Mouse (Mus musculus) mouse trophoblast stem cell (cell line): ENCODE results near the gene Snapc1.

Experiments used
- in situ Hi-C, 2 experiments: fragments of 300-500 bp; cut with MseI, MboI; formaldehyde crosslinking; loops; 2 replicates in 1 of 2; 3 replicates in 1 of 2; pipeline ENCODE4 v1.15.1; 2025

Snapc1 gene

GRCm38 (mm10) chr12:73964291-73965281, at the start of gene Snapc1:
TSS of gene Snapc1 (plus strand) at chr12:73964481.
- in situ Hi-C loops: no loop called here

DNA sequence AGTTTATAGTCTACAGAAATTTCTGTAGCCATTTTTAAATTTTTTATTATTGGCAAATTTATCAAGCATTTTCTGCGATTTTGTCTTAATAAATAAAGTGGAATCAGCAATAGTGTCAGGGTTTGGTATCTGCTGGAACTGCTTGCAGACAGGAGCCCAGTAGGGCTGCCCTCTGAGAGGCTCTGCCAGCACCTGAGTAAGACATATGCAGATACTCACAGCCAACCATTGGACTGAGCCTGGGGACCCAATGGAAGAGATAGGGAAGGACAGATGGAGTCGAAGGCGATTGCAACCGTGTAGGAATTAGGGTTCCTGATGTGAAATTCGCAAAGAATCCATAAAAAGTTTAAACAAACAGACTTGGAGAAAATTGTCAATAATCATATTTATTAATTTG, 45.8 kb upstream of the Snapc1 start:
- in situ Hi-C loops: loop anchor here in 1 of 2 experiments (25.0 kb wide), 1 partner anchor 356 kb away; no protein-coding TSS in a partner anchor

DNA sequence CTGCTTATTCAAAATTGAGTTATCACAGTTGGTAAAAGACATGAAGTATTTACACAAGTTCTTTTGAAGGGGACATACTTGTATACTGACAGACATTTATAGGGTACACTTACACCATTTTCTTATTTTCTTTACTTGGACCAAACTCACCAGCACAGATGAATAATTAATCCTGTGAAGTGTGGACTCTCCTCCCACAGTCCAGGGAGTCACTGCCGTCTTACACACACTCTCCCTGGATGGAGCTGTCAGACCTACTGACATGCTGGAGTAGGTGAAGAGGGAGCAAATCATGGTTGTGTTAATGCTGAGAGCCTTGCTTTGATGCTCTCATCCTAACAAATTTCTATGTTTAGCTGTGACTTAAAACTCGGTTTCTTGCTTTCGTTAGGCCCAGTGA, 34.0 kb upstream of the Snapc1 start:
- in situ Hi-C loops: no loop called here

- in situ Hi-C loops: no loop called here
Measured at GRCm38 (mm10) chr12:73931274-73931673, 33.0 kb upstream of the Snapc1 start.

DNA sequence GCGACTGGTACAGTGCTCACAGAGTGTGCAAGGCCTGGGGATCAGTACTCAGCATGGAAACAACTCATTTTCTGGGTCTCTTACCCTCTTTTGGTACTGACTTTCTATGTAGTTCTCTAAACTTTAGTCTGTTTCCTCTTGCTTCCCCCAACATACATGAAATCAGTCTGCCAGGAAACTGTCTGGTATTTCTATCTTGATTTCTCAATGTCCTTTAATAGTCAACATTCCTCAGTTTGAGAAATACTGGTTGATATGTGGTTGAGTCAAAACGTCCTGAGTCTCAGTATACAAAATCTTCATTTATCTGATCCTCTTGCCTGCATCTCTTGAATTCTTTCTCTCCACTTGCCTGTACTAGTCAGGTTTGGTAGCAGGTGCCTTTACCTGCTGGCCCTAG, 29.8 kb upstream of the Snapc1 start:
- in situ Hi-C loops: no loop called here

GRCm38 (mm10) chr12:73937353-73937752, 26.9 kb upstream of the Snapc1 start, which contains the start of gene Gm49321:
TSS of gene Gm49321 (plus strand) at chr12:73937653.
- in situ Hi-C loops: no loop called here

GRCm38 (mm10) chr12:73939542-73939941, 24.7 kb upstream of the Snapc1 start:
- in situ Hi-C loops: no loop called here

DNA sequence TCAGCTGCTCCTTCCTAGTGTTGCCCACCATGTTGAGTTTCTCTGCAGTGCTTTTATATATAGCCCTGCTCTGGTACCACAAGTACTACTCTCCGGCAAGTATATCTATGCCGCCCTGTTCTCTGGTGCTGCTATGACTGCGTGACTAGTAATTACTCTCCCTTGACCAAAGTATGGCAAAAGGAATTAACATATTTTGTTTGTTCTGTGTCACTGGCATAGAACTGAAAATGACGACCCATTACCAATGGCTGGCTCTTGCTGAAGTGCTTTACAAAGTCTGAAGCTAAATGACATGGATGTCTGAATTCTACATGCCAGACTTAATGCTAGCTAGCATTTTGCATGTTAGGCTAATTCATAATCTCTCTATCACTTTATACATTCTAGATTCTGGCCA, 15.9 kb upstream of the Snapc1 start:
- in situ Hi-C loops: no loop called here

- in situ Hi-C loops: no loop called here
Measured at GRCm38 (mm10) chr12:73949318-73950058, 14.8 kb upstream of the Snapc1 start.

- in situ Hi-C loops: no loop called here
Measured at GRCm38 (mm10) chr12:73952879-73953278, 11.4 kb upstream of the Snapc1 start.

DNA sequence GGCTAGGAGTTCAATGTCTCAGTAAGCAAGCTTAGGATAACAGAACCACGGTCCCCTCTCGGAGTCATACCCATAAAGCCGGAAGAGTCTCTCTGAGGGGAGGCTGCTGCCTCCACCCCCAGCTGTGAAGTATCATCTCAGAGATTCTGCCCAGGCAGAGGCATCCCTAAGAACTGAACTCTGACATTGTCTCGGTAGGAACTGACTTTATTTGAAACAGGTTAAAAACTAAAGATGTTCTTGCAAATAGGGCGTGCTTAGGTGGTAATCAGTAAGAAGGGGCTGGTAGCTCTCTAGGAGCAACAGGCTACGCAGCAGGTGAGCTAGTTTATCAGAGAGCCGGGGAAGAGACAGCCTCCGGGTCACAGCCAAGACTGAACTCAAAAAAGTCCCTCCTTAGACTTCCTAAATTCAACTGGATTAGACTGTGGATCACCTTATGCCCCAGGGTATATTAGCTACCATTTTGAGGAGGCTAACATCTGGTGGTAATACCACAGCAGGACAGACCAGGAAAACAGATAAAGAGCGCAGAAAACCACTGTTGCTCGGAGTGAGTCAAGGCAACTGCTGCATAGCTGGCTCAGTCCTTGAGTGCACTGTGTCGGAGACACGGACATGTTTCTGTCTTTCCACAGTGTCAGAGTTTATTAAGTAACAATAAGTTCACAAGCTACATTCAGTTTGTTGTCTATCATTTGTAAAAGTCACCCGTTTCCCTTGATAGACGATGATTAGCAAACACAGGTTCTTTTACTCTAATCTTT, 10.7 kb upstream of the Snapc1 start:
- in situ Hi-C loops: no loop called here

DNA sequence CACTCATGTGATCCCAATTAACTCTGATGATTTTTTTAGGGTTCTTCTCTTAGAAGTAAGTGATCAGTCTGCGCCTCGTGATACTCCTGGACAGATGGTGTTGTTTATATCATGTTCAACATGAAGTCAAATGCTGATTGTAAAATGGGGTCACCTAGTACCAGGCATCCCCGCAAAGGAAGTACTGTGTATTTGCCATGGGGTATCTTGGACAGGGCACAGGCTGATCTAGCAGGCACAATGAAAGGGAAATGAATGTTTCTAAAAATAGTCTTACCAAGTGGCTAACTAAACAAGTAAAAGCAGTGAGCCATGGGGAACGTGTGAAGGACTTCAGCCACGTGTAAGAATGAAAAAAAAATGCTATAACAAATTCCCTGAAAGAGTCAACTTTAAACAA, 9.5 kb upstream of the Snapc1 start:
- in situ Hi-C loops: no loop called here

DNA sequence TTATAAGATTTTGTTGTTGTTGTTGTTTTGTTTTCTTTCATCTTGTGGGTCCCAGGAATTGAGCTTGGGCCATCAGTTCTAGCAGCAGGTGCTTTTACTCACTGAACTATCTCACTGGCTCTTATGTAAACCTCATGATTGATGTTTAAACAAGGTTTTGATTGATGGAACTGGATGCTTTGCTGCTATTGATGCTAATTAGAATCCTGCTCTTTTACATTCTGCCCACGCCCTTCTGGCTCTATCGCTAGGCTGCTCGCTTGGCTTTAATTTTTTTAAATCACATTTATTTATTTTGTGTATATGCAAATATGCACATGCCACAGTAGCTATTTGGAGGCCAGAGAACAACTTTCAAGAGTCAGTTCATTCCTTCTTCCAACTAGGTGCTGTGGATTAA, 6.6 kb upstream of the Snapc1 start:
- in situ Hi-C loops: no loop called here

GRCm38 (mm10) chr12:73958830-73959229, 5.5 kb upstream of the Snapc1 start:
- in situ Hi-C loops: no loop called here

- in situ Hi-C loops: no loop called here
Measured at GRCm38 (mm10) chr12:73969142-73969541, 4.9 kb downstream of the Snapc1 start.

GRCm38 (mm10) chr12:73974584-73974983, 10.3 kb downstream of the Snapc1 start:
- in situ Hi-C loops: no loop called here

DNA sequence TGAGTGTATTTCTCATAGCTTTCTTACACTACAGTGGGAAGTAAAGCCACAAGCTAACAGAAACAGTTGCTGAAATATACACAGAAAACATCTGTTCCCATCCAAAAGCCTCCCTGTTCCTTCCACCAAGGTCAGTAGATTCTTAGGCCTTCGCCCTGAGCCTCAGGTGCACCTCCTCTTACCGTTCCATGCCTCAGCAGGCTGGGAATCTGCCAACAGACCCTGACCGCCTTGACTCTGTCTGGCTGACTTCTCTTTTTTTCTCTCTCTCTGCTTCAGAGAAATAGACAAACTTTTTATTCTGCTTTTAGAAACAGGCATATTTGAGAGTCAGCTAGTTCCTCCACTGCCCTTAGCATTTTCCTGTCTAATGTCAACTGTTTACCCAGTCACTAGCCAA, 13.9 kb downstream of the Snapc1 start:
- in situ Hi-C loops: no loop called here

- in situ Hi-C loops: no loop called here
Measured at GRCm38 (mm10) chr12:73979667-73980066, 15.4 kb downstream of the Snapc1 start.

DNA sequence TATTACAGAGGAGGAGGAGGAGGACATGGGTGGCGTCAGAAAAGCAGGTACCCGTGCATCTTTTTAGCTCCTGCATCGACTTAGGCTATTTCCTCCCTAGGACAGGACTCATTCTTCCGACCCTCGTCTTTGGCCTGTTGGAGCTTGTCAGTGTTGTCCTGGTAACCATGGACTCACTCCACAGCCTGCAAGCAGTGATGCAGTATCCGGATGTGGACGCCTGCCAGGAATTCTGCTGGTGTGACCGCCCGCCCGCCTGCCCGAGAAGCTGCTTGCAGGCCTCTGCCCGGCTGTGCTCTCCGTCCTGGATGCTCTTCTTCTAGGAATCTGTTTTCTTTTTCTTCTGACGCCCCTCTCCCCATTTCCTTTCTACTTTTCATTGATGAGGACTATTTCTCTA, 18.3 kb downstream of the Snapc1 start:
- in situ Hi-C loops: no loop called here

- in situ Hi-C loops: no loop called here
Measured at GRCm38 (mm10) chr12:73986299-73986698, 22.0 kb downstream of the Snapc1 start.

- in situ Hi-C loops: no loop called here
Measured at GRCm38 (mm10) chr12:73988393-73989008, 24.2 kb downstream of the Snapc1 start.
